Mouse (Mus musculus) heart, adult 2 months (tissue): ENCODE measurements around the gene Hacl1.

Source experiments
- CTCF ChIP-seq: fragments of 200-600 bp; IDR thresholded peaks from 2 replicates; pipeline ENCODE4 v1.8.1; 2022; ENCODE audit warnings: antibody characterized with exemption, mild to moderate bottlenecking, moderate library complexity
- EP300 ChIP-seq: fragments of 200-500 bp; IDR thresholded peaks from 2 replicates; pipeline ENCODE4 v1.6.1; 2011; ENCODE audit warnings: low read depth, low read length, control low read depth; ENCODE audit not compliant: insufficient read depth
- POLR2A ChIP-seq: fragments of 200-500 bp; IDR thresholded peaks from 2 replicates; pipeline ENCODE4 v1.6.1; 2011; ENCODE audit warnings: mild to moderate bottlenecking, low read depth, low read length, control low read depth; ENCODE audit not compliant: insufficient read depth

DNA sequence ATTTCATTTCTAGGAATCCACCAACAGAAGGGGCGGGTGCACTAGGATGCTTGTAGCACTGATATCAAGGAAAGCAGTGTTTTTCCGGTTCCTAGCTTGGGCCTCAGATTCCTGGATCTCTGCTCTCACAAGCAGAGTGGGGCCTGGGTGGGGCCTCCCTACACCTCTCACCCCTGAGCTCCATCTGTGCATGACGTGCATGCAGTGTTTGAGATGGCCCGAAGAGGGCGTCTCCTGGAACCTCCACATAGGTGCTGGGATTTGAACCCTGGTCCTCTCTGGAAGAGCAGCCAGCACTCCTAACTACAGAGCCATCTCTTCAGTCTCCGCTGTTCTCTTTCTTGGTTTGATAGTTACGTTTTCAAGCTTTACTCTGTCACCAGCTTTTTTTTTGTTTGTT is 86.1 kb downstream of the Hacl1 start:
- TF ChIP-seq CTCF (no peak), POLR2A (no peak), EP300 (no peak)
